Mouse (Mus musculus) neural tube, embryonic 13.5 days (tissue): ENCODE results near the gene Slc39a11. TPM values are rescaled to one million over a fixed set of nuclear protein-coding genes. Genes with fewer than 3 reads are reported as not detected.

Experiments used
- ATAC-seq: fragments of 200-750 bp; cut with Nextera tagmentation; 2 replicates; pipeline ENCODE4 v1.8.0; 2017; ENCODE audit warnings: low read depth, mild to moderate bottlenecking, moderate TSS enrichment, moderate library complexity
- H3K27ac ChIP-seq: fragments of 300-500 bp; sonication (generic); replicated peaks from 2 replicates; pipeline ENCODE4 v1.5.1; 2015; ENCODE audit warnings: moderate library complexity, mild to moderate bottlenecking, inconsistent platforms
- H3K27me3 ChIP-seq: fragments of 300-500 bp; sonication (generic); 2 replicates; pipeline ENCODE4 v1.6.1; 2015; ENCODE audit warnings: mild to moderate bottlenecking, inconsistent platforms
- H3K36me3 ChIP-seq: fragments of 300-500 bp; sonication (generic); 2 replicates; pipeline ENCODE4 v1.6.1; 2015; ENCODE audit warnings: mild to moderate bottlenecking, inconsistent platforms
- H3K4me1 ChIP-seq: fragments of 300-500 bp; sonication (generic); replicated peaks from 2 replicates; pipeline ENCODE4 v1.6.1; 2015; ENCODE audit warnings: inconsistent platforms
- H3K4me2 ChIP-seq: fragments of 300-500 bp; sonication (generic); 2 replicates; pipeline ENCODE4 v1.6.1; 2015; ENCODE audit warnings: inconsistent platforms, mild to moderate bottlenecking, moderate library complexity
- H3K4me3 ChIP-seq: fragments of 300-500 bp; sonication (generic); 2 replicates; pipeline ENCODE4 v1.5.1; 2015; ENCODE audit warnings: mild to moderate bottlenecking, inconsistent platforms
- H3K9ac ChIP-seq: fragments of 300-500 bp; sonication (generic); 2 replicates; pipeline ENCODE4 v1.6.1; 2015; ENCODE audit warnings: moderate library complexity, mild to moderate bottlenecking, inconsistent platforms
- H3K9me3 ChIP-seq: fragments of 300-500 bp; sonication (generic); 2 replicates; pipeline ENCODE4 v1.6.1; 2016; ENCODE audit warnings: inconsistent platforms
- WGBS: fragments of 180-500 bp; shearing (Covaris S2); methylation state at CpG from one replicate; pipeline ENCODE4 v1.1.7; 2015; 5-methylcytosine and 5-hydroxymethylcytosine counted together
- polyA plus RNA-seq: library from polyadenylated mRNA; unstranded; fragments of >200 nt; fragmentation: Nextera tagmentation; extraction: Ambion mirVana; gene quantifications from 2 replicates; pipeline ENCODE4 v1.2.1, GENCODE M21; 2015

Gene Slc39a11
- polyA plus RNA-seq, 1 experiment from 2014 or later, result 26.8 TPM

- ATAC-seq, result no peak
- no peak overlapping the region for H3K9ac ChIP-seq
- no peak overlapping the region for H3K4me2 ChIP-seq
- peaks cover 69% of the 10 kb centered on the region for H3K4me1 ChIP-seq
- no peaks in the 10 kb centered on the region for H3K36me3 ChIP-seq
- H3K9me3 ChIP-seq, result peaks cover 7% of the 10 kb centered on the region
- WGBS, result 62% methylated on average over 23 of the region's 23 CpGs
- H3K4me3 ChIP-seq, result no peak overlapping the region
- H3K27ac ChIP-seq, result peak overlapping the region; percentile 40; the same call in 1 of the 2 replicates
- H3K27me3 ChIP-seq, result no peaks in the 10 kb centered on the region
Measured at GRCm38 (mm10) chr11:113393366-113394150, 256.3 kb downstream of the Slc39a11 start.

DNA sequence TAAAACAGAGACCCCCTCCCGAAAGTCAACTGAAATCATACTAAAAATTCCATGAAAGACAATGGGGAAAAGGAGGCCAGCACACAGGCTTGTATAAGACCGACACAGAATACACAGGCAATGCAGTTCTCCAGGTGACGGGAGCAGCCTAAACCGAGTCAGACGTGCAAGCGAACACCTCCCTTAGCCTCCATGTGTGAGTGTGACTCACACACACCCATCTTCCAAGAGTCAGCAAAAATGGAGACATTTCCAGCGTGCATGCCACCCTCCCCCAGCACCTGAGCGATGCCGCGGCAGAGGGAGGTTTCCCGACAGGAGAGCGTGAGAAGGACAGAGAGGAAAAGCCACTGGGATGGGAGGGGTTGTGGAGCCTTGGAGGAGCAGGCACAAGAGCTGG is 258.2 kb downstream of the Slc39a11 start:
- 83% methylated on average over 12 of the region's 12 CpGs for WGBS
- Histone ChIP-seq H3K27ac (no peak overlapping the region), H3K36me3 (no peaks in the 10 kb centered on the region), H3K4me3 (no peak overlapping the region), H3K9ac (no peak overlapping the region), H3K9me3 (no peaks in the 10 kb centered on the region), H3K27me3 (no peaks in the 10 kb centered on the region), H3K4me2 (no peak overlapping the region), H3K4me1 (peaks cover 69% of the 10 kb centered on the region)
- ATAC-seq, result no peak

DNA sequence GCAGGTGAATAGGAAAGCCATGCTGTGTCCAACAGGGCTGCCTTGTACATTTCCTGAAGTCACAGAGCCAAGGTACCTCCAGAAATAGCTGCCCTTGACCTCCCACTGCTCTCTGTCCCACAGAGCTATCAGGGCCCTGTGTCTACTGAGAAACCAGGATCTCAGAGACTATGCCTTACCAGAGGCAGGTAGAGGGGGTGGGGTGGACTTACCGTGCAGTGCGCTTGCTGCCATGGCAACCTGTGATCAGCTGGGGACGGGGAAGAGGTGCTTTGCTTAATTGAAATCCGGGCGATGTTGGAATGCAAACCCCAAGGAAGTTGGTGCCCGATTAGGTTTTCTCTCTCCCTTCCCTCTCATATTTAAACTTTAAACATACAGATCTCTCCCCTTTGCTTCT is 260.2 kb downstream of the Slc39a11 start:
- Histone ChIP-seq H3K4me1 (peaks cover 54% of the 10 kb centered on the region), H3K9me3 (no peaks in the 10 kb centered on the region), H3K27me3 (no peaks in the 10 kb centered on the region), H3K9ac (0 out of 2 replicates have a peak overlapping the region, but pooled peaks have one; percentile 17), H3K4me2 (no peak overlapping the region), H3K27ac (peak overlapping the region; percentile 24; the same call in 1 of the 2 replicates), H3K4me3 (no peak overlapping the region), H3K36me3 (no peaks in the 10 kb centered on the region)
- 31% methylated on average over 6 of the region's 6 CpGs for WGBS
- ATAC-seq, result peak; percentile 73; the same call in 1 of the 2 replicates

- H3K4me1 ChIP-seq, result peaks cover 37% of the 10 kb centered on the region
- 17% methylated on average over 10 of the region's 10 CpGs for WGBS
- ATAC-seq, result no peak
- no peak overlapping the region for H3K9ac ChIP-seq
- H3K27me3 ChIP-seq, result no peaks in the 10 kb centered on the region
- H3K4me3 ChIP-seq, result no peak overlapping the region
- no peaks in the 10 kb centered on the region for H3K36me3 ChIP-seq
- H3K27ac ChIP-seq, result no peak overlapping the region
- no peak overlapping the region for H3K4me2 ChIP-seq
- H3K9me3 ChIP-seq, result no peaks in the 10 kb centered on the region
Measured at GRCm38 (mm10) chr11:113382674-113383571, 267.0 kb downstream of the Slc39a11 start.

GRCm38 (mm10) chr11:113381550-113381949 is 268.3 kb downstream of the Slc39a11 start:
- Histone ChIP-seq H3K9ac (no peak overlapping the region), H3K27ac (no peak overlapping the region), H3K4me1 (peaks cover 50% of the 10 kb centered on the region), H3K36me3 (no peaks in the 10 kb centered on the region), H3K27me3 (no peaks in the 10 kb centered on the region), H3K4me3 (no peak overlapping the region), H3K4me2 (no peak overlapping the region), H3K9me3 (no peaks in the 10 kb centered on the region)
- no peak for ATAC-seq
- WGBS, result 69% methylated on average over 8 of the region's 8 CpGs

GRCm38 (mm10) chr11:113378867-113379266 is 271.0 kb downstream of the Slc39a11 start:
- 61% methylated on average over 9 of the region's 9 CpGs for WGBS
- ATAC-seq, result no peak

DNA sequence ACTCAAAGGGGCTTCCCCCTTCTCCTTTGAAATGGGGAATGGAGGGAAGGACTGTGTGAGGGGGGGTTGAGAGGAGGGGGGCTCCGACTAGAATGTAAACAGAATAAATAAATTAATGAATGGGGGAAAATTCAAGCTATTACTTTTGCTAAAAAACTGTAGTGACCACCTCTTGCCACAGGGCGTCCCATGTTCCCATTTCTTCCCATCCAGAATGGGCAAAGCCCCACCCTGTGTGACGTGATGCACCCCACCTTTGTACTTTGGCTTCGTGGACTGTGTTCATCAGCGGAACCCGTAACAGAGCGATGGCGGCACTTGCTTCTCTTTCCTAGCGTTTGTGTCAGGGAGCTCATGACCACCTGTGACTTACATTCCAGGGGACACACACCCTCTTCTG is 273.8 kb downstream of the Slc39a11 start:
- Histone ChIP-seq H3K9me3 (peaks cover 8% of the 10 kb centered on the region; the same call in 1 of the 2 replicates), H3K4me1 (peaks cover 29% of the 10 kb centered on the region), H3K27ac (no peak overlapping the region), H3K36me3 (no peaks in the 10 kb centered on the region), H3K4me3 (no peak overlapping the region), H3K27me3 (no peaks in the 10 kb centered on the region), H3K4me2 (no peak overlapping the region), H3K9ac (no peak overlapping the region)
- no peak for ATAC-seq
- WGBS, result 82% methylated on average over 9 of the region's 9 CpGs

More at GRCm38 (mm10) chr11:113378867-113379266, 271.0 kb downstream of the Slc39a11 start:
- no peak overlapping the region for H3K27ac ChIP-seq
- no peaks in the 10 kb centered on the region for H3K36me3 ChIP-seq
- H3K9ac ChIP-seq, result no peak overlapping the region
- no peak overlapping the region for H3K4me3 ChIP-seq
- no peaks in the 10 kb centered on the region for H3K9me3 ChIP-seq
- no peak overlapping the region for H3K4me2 ChIP-seq
- H3K27me3 ChIP-seq, result no peaks in the 10 kb centered on the region
- H3K4me1 ChIP-seq, result peaks cover 50% of the 10 kb centered on the region

DNA sequence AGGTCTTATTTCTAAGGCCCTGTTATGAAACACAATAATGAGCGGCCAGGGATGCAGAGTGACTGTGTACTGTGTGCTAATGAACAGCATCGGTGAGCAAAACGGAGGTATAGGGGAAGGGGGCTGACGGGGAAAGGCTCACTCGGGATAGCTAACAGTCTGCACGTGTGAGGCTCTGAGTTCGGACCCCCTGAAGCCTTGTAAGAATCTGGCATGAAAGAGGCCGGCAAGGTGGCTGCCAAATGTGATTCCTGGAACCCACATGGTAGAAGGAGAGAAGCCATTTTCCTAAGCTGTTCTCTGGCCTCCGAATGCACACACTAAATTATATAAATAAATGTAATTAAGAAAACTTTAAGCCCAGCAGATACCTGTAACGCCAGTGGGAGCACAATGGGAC is 276.0 kb downstream of the Slc39a11 start:
- no peak for ATAC-seq
- no peak overlapping the region for H3K4me3 ChIP-seq
- peak overlapping the region; percentile 28 for H3K27ac ChIP-seq
- H3K4me1 ChIP-seq, result peaks cover 19% of the 10 kb centered on the region
- H3K9ac ChIP-seq, result no peak overlapping the region
- no peaks in the 10 kb centered on the region for H3K27me3 ChIP-seq
- no peak overlapping the region for H3K4me2 ChIP-seq
- no peaks in the 10 kb centered on the region for H3K36me3 ChIP-seq
- 84% methylated on average over 10 of the region's 10 CpGs for WGBS
- peaks cover 9% of the 10 kb centered on the region; the same call in 1 of the 2 replicates for H3K9me3 ChIP-seq

DNA sequence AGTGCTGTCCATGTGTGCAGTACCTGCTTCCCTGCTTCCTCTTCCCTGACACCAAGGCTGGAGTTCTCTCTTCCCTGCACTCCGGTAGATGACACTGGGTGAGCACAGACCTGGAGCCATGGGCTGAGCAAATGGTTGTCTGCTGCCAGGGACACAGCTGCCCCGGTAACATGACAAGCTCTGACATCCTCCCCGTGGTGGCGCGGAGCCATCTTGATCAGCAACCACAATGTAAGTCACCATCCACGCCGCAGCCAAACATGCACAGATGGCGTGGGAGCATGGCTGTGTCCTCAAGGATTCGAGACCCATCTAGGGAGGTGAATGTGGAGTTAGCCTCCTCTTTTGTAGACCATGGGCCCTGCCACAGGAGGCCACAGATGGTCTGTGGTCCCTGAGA is 276.5 kb downstream of the Slc39a11 start:
- Histone ChIP-seq H3K9ac (no peak overlapping the region), H3K27me3 (no peaks in the 10 kb centered on the region), H3K36me3 (no peaks in the 10 kb centered on the region), H3K4me2 (no peak overlapping the region), H3K27ac (peak overlapping the region; percentile 28; the same call in 1 of the 2 replicates), H3K4me3 (no peak overlapping the region), H3K4me1 (peaks cover 14% of the 10 kb centered on the region), H3K9me3 (peaks cover 9% of the 10 kb centered on the region; the same call in 1 of the 2 replicates)
- WGBS, result 74% methylated on average over 9 of the region's 9 CpGs
- no peak for ATAC-seq

DNA sequence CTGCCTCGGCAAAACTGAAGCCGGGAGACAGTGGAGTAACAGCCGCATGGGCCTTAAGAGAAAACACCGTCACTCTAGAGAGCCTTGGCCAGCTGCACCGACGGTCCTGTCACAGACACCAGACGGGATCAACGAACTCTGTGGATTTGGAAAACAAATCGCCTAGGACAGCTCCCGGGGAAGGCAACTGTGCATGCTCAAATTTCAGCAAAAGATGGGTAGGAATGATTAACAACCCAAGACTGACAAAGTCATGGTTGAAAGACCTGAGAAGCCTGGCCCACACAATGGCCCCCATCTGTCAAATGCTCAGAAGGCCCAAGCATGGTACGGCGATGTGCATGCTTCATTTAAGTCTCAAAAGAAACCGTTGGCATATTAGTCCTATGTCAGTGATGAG is 281.8 kb downstream of the Slc39a11 start:
- Histone ChIP-seq H3K4me1 (peaks cover 26% of the 10 kb centered on the region), H3K4me3 (no peak overlapping the region), H3K9me3 (peaks cover 9% of the 10 kb centered on the region; the same call in 1 of the 2 replicates), H3K27me3 (no peaks in the 10 kb centered on the region), H3K4me2 (no peak overlapping the region), H3K27ac (peak overlapping the region; percentile 2; the same call in 1 of the 2 replicates), H3K36me3 (no peaks in the 10 kb centered on the region), H3K9ac (no peak overlapping the region)
- WGBS, result 20% methylated on average over 13 of the region's 13 CpGs
- ATAC-seq, result no peak

DNA sequence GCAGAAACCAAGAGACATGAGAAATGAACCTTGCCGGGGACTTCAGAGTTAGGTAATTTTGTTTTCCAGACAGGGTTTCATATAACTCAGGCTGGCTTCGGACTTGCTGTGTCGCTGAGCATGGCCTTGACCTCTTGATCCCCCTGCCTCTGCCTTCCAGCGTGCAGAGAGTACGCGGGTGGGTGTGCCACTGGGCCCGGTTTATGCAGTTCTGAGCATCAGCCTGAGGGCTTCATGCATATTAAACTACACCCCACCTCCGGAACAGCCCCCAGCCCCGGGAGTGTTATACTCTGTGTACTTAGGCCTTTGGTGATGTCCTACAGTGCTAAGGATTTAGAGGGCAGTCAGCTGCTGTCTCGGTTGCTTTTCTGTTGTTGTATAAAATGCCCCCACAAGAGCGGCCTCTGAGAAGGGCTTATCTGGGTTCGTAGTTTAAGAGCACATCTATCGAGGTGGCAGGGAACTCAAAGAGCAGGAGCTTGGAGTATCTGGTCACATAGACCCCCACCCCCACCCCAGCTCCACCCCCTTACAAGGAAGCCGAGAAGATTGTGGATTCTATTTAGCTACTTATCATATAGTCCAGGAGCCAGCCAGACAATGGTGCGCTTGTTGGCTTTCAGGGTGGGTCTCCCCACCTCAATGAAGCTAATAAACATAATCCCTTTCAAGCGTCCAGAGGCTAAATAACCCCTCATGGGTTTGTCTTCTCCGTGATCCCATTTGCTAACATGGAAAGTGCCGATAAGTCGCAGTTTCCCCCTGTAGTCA is 283.4 kb downstream of the Slc39a11 start:
- Histone ChIP-seq H3K9ac (no peak overlapping the region), H3K27me3 (no peaks in the 10 kb centered on the region), H3K36me3 (no peaks in the 10 kb centered on the region), H3K4me3 (no peak overlapping the region), H3K4me2 (no peak overlapping the region), H3K9me3 (peaks cover 5% of the 10 kb centered on the region; the same call in 1 of the 2 replicates), H3K4me1 (peaks cover 26% of the 10 kb centered on the region), H3K27ac (no peak overlapping the region)
- 40% methylated on average over 19 of the region's 19 CpGs for WGBS
- ATAC-seq, result no peak
